Mouse (Mus musculus): ENCODE results near the gene Itsn2. TPM values are rescaled to one million over a fixed set of nuclear protein-coding genes. Genes with fewer than 3 reads are reported as not detected.

Gene Itsn2
- total and polyA plus RNA-seq, 3 experiments: 27.9 to 48.1 (median 44.4) TPM

DNA sequence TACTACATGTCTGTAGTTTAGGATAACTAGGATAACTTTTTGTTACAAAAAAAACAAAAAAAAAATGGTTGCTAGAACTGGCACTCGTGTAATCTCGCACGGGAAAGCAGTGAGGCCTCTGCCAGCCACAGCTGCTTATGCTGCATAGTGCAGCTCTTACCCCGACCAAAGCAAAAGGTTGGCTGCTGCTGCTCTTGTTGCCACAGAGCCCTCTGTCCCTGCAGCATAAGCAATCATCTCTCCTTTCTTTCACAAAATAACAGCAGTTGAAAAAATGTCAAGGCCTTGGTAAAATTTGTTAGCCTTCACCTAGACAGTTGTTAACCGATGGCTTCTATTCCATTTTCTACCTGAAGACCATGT lies 73.2 kb downstream of the Itsn2 start:
- TF ChIP-seq CHD1 (IDR thresholded peaks at IDR 0.05; ENCODE audit: low read depth, low read length) (no peak), JUND (conservative IDR thresholded peaks at IDR 0.05; ENCODE audit: low read depth, low read length) (no peak), MEF2A (IDR thresholded peaks at IDR 0.05; ENCODE audit: borderline replicate concordance, low read depth, low read length) (no peak), MXI1 (IDR thresholded peaks at IDR 0.05; ENCODE audit: low read depth, low read length) (no peak), PAX5 (IDR thresholded peaks at IDR 0.05; ENCODE audit: low read length) (no peak), ZKSCAN1 (IDR thresholded peaks at IDR 0.05; ENCODE audit: borderline replicate concordance, low read depth, low read length) (no peak), SIN3A (IDR thresholded peaks at IDR 0.05; ENCODE audit: low read length) (no peak), UBTF (IDR thresholded peaks at IDR 0.05; ENCODE audit: low read depth, low read length) (no peak), MAFK (IDR thresholded peaks at IDR 0.05; ENCODE audit: insufficient replicate concordance, low read length) (no peak), KAT2A (IDR thresholded peaks at IDR 0.05; ENCODE audit: insufficient replicate concordance, low read length) (no peak), RCOR1 (conservative IDR thresholded peaks at IDR 0.05; ENCODE audit: low read depth, low read length) (no peak), ETS1 (conservative IDR thresholded peaks at IDR 0.05; ENCODE audit: low read depth, low read length) (no peak), USF2 (conservative IDR thresholded peaks at IDR 0.05; ENCODE audit: low read depth, low read length) (no peak), HCFC1 (IDR thresholded peaks at IDR 0.05; ENCODE audit: low read depth, low read length) (no peak), ZC3H11A (IDR thresholded peaks at IDR 0.05; ENCODE audit: low read depth, low read length) (no peak), JUN (IDR thresholded peaks at IDR 0.05; ENCODE audit: insufficient read depth, low read depth, low read length) (no peak)
- H3K4me2 ChIP-seq (ENCODE audit: insufficient read depth, low read depth, poor library complexity, severe bottlenecking): no peak overlapping the region
- no peak overlapping the region for H3K4me3 ChIP-seq (replicated peaks in 1 of 3; ENCODE audit: low read depth in 2 of 3, low read length in 2 of 3, poor library complexity in 1 of 3)
- in situ Hi-C loops (cut with MboI; ENCODE audit: low pct_ligation_motif_present, low pct_unique_long_range_greater_than_20kb, low sequenced_read_pairs): no loop called here
- dilution Hi-C loops (cut with MboI; ENCODE audit: extremely low pct_ligation_motif_present, extremely low pct_unique_long_range_greater_than_20kb, low sequenced_read_pairs): no loop called here
- H3K9ac ChIP-seq (ENCODE audit: insufficient read depth, low read depth): no peak overlapping the region
- H3K79me2 ChIP-seq (replicated peaks; ENCODE audit: control insufficient read depth, extremely low read depth, insufficient read depth, poor library complexity, severe bottlenecking): no peaks in the 10 kb centered on the region
- H3K27ac ChIP-seq (ENCODE audit: insufficient read depth, low read depth): no peak overlapping the region
- peaks cover 29 to 57% of the 10 kb centered on the region in 2 experiments for H3K36me3 ChIP-seq (replicated peaks in 1 of 2; ENCODE audit: control insufficient read depth in 1 of 2, insufficient read depth in 1 of 2, low read length in 1 of 2)
- no peaks in the 10 kb centered on the region for H3K27me3 ChIP-seq (replicated peaks)
- no peaks in the 10 kb centered on the region for H3K9me3 ChIP-seq (replicated peaks; ENCODE audit: low read length)
- H3K4me1 ChIP-seq (ENCODE audit: control insufficient read depth in 1 of 2, insufficient read depth in 2 of 2): no peaks in the 10 kb centered on the region
- no peak for DNase-seq (ENCODE audit: extremely low read depth)

DNA sequence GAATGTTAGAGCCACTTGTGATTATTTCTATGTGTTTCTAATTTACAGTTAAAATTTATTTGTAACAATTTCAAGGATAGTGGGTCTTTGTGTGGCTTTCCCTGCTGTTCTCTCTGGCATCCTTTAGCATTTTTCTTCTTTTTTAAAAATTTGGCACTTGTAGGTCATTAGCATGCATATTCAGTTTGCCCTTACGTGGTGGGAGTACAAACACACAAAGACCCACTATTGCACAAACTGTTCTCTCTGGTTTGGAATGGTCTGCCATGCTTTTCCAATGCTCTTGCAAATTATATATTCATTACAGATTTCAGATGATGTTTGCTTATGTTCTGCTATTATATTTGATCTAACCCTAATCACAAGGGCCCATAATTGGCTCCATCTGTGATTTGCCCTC lies 83.9 kb downstream of the Itsn2 start:
- Histone ChIP-seq H3K4me2 (ENCODE audit: insufficient read depth, low read depth, poor library complexity, severe bottlenecking) (no peak overlapping the region), H3K4me3 (replicated peaks in 1 of 3; ENCODE audit: low read depth in 2 of 3, low read length in 2 of 3, poor library complexity in 1 of 3) (no peak overlapping the region), H3K27me3 (replicated peaks) (no peaks in the 10 kb centered on the region), H3K9ac (ENCODE audit: insufficient read depth, low read depth) (no peak overlapping the region), H3K79me2 (replicated peaks; ENCODE audit: control insufficient read depth, extremely low read depth, insufficient read depth, poor library complexity, severe bottlenecking) (no peaks in the 10 kb centered on the region), H3K9me3 (replicated peaks; ENCODE audit: low read length) (no peaks in the 10 kb centered on the region), H3K36me3 (replicated peaks in 1 of 2; ENCODE audit: control insufficient read depth in 1 of 2, insufficient read depth in 1 of 2, low read length in 1 of 2) (peaks cover 39 to 86% of the 10 kb centered on the region in 2 experiments), H3K27ac (ENCODE audit: insufficient read depth, low read depth) (no peak overlapping the region), H3K4me1 (ENCODE audit: control insufficient read depth in 1 of 2, insufficient read depth in 2 of 2) (no peaks in the 10 kb centered on the region)
- dilution Hi-C loops (cut with MboI; ENCODE audit: extremely low pct_ligation_motif_present, extremely low pct_unique_long_range_greater_than_20kb, low sequenced_read_pairs): no loop called here
- in situ Hi-C loops (cut with MboI; ENCODE audit: low pct_ligation_motif_present, low pct_unique_long_range_greater_than_20kb, low sequenced_read_pairs): no loop called here
- DNase-seq (ENCODE audit: extremely low read depth): no peak
- TF ChIP-seq TCF12 (IDR thresholded peaks at IDR 0.05; ENCODE audit: low read depth, low read length): no peak
- no peak for TF ChIP-seq TBP (conservative IDR thresholded peaks at IDR 0.05; ENCODE audit: low read depth, low read length)
- no peak for TF ChIP-seq CHD1 (IDR thresholded peaks at IDR 0.05; ENCODE audit: low read depth, low read length)
- no peak for TF ChIP-seq MEF2A (IDR thresholded peaks at IDR 0.05; ENCODE audit: borderline replicate concordance, low read depth, low read length)
- TF ChIP-seq RAD21 (IDR thresholded peaks at IDR 0.05; ENCODE audit: low read depth, low read length): no peak
- no peak for TF ChIP-seq ZC3H11A (IDR thresholded peaks at IDR 0.05; ENCODE audit: low read depth, low read length)
- TF ChIP-seq UBTF (IDR thresholded peaks at IDR 0.05; ENCODE audit: low read depth, low read length): no peak
